Mouse (Mus musculus): ENCODE measurements around the gene Asah2.

The Asah2 gene

DNA sequence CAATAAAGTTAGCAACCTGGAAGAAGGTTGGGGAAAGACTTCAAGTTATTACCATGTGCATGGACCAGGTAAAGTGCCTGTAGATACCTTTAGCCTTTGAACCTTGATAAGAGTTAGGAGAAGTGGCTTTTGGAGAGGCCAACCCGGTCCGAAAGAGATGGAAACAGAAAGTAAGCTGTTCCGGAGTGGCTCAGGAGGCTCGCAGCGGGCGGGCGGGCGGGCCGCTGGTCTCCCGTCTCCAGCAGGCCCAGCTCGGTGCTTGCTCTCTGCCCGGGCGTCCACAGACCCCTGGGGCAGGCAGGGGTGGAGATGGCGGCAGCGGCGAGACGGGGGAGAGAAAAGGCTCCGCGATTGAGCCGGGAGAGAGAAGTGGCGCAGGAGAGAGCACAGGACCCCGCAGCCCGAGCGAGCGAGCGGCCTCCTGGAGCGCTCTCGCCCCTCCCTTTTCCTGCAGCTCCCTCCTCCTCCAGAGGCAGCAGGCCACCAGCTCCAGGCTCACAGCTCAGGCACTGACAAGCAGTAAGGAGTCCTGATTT, at the start of gene Asah2:
Gene Asah2 (minus strand): TSS at position 441 of the 536 bp plus-strand sequence.
- ChIA-PET CTCF (interaction anchor here in 2 of 4 experiments (0.5 to 1.3 kb wide), 3 partner anchors 20 to 122 kb away, joined by 3 to 11 read pairs (median 4); no protein-coding TSS in a partner anchor), POLR2A (interaction anchor here in 2 of 4 experiments (0.6 to 0.8 kb wide), 2 partner anchors 31 to 47 kb away, joined by 3 read pairs; no protein-coding TSS in a partner anchor)

GRCm38 (mm10) chr19:32157045-32157444, 49.0 kb upstream of the Asah2 start:
- ChIA-PET POLR2A (interaction anchor here in 2 of 4 experiments (1.1 to 2.0 kb wide), 4 partner anchors 10 to 14 kb away, joined by 3 to 9 read pairs (median 4); no protein-coding TSS in a partner anchor), CTCF (interaction anchor here in 1 of 4 experiments (1.1 kb wide), 1 partner anchor 13 kb away, joined by 6 read pairs; no protein-coding TSS in a partner anchor)

GRCm38 (mm10) chr19:32152529-32152928, 44.5 kb upstream of the Asah2 start:
- ChIA-PET CTCF (interaction anchor here in 3 of 4 experiments (0.6 to 1.4 kb wide), 5 partner anchors 9 to 255 kb away, joined by 3 to 4 read pairs (median 3); no protein-coding TSS in a partner anchor), POLR2A (interaction anchor here in 1 of 4 experiments (1.1 kb wide), 1 partner anchor 10 kb away, joined by 3 read pairs; no protein-coding TSS in a partner anchor)

GRCm38 (mm10) chr19:32148710-32149109, 40.7 kb upstream of the Asah2 start:
- ChIA-PET POLR2A (interaction anchor here in 1 of 4 experiments (1.4 kb wide), 1 partner anchor 62 kb away, joined by 5 read pairs; no protein-coding TSS in a partner anchor), CTCF (no interaction called here)

DNA sequence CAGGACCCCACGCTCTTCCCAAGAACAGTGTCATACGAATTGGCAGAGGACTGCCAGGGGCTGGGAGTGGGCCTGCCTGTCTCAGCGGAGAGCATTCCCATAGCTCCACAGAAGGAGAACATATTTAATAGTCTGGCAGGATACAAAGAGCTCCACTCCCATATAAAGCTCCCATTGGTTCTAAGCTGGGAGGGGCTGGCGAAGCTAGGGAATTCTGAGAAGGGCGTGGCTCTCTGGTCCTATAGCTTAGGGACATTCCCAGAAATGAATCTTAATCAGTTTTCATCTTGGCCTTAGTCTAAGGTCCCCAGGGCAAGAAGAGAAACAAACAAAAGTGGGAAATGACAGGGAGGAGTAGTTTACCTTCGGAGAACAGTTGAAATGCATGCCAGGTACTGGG, 34.4 kb upstream of the Asah2 start:
- CTCF ChIA-PET = interaction anchor here in 2 of 4 experiments (0.5 to 1.5 kb wide), 4 partner anchors 15 to 178 kb away, joined by 3 to 15 read pairs (median 5); no protein-coding TSS in a partner anchor

DNA sequence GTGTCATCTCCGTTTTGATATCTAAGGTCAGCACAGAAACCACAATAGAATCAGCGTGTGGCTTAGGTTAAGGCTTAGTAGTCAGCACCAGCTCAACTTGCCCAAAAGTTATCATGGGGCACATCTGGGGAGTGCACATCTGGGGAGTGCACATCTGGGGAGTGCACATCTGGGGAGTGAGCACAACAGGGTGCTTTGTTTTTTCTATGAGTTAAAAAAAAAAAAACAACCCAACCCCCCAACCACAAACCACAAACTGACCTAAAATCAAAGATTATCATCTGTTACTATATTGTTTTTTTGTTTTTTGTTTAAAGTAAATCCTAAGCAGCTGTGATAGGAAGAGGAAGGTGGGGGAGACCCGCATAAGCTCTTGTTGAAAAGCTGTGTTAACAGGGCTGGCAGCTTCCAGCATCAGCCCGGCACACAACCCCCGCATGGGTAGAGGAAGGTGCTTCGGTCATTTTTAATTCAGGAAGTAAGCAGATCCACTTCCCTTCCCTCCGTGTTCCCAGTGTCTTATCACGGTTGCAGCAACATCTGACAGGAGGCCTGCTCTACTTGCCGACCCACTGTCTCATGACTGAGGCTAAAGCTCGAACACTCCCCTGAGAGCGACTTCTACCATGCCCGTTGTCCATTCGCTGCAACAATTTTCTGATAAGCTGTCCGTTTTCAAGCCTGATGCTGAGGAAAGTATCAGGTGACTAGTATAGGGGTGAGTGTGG, 30.5 kb upstream of the Asah2 start:
- POLR2A ChIA-PET = interaction anchor here in 3 of 4 experiments (0.9 to 1.2 kb wide), 6 partner anchors 7 to 183 kb away, joined by 3 to 5 read pairs (median 4); partner anchors contain the start of gene Asah2 (in 1 of the 3)
- CTCF ChIA-PET = no interaction called here

More for the DNA sequence above, 34.4 kb upstream of the Asah2 start:
- POLR2A ChIA-PET = interaction anchor here in 3 of 4 experiments (0.6 to 1.3 kb wide), 6 partner anchors 10 to 246 kb away, joined by 3 to 4 read pairs (median 4); partner anchors contain the start of gene Sgms1 (in 1 of the 3)

- ChIA-PET CTCF (no interaction called here), POLR2A (interaction anchor here in 2 of 4 experiments (0.6 to 1.2 kb wide), 4 partner anchors 18 to 183 kb away, joined by 3 to 7 read pairs (median 3); partner anchors contain the start of gene Asah2 (in 1 of the 2))
Observed at GRCm38 (mm10) chr19:32137904-32138303, 29.9 kb upstream of the Asah2 start.

DNA sequence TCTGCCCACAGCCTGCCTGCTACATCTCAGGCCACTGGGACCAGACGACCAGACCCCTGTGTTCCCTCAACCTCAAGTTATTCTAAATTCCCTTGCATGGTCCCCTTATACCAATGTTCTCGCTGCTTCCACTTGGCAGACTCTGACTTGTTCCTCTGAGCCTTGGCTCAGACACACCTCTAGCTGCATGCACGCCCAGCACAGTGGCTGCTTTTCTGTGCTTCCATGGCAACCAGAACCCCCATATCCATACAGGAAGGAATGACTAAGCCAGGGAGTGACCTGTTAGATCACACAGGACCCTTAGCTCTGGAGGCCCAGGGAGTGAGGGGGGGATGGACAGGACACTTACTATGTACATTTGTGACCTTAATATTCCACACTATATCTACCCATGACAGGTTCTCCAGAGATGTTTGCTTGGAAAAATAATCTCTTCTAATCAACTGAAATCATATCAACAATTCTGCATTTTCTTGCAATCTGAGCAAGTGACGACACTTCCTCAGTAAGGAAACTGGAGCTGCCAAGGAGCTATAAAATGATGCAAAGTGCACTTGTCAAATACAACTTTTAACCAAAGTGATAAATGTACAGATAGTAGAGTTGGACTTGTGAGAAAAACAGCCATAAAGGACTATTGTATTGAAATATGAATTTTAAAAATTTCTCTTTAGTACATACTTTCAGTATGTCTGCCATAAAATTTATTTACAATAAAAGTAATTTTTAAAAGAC, 29.0 kb upstream of the Asah2 start:
- ChIA-PET POLR2A (interaction anchor here in 2 of 4 experiments (0.6 to 1.9 kb wide), 5 partner anchors 9 to 183 kb away, joined by 3 to 7 read pairs (median 3); no protein-coding TSS in a partner anchor), CTCF (no interaction called here)

DNA sequence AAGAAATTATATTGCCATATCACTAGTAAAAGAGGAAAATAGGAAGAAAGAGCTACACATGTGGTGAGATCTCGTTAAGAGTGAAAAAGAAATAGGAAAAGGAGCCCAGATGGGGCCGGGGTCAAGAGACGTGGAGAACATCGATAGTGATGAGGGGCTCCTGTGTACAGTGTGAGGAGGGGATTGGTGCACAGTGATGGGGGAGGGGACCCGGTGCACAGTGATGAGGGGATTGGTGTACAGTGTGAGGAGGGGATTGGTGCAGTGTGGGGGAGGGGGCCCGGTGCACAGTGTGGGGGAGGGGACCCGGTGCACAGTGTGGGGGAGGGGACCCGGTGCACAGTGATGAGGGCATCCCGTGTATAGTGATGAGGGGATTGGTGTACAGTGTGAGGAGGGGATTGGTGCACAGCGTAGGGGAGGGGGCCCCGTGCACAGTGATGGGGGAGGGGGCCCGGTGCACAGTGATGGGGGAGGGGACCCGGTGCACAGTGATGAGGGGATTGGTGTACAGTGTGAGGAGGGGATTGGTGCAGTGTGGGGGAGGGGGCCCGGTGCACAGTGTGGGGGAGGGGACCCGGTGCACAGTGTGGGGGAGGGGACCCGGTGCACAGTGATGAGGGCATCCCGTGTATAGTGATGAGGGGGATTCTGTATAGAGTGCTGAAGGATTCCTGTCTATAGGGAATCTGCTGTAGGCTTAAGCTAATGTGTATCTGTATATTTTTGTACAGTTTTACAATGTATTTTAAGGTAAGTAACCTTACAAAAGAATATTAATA, 23.9 kb upstream of the Asah2 start:
- ChIA-PET CTCF (interaction anchor here in 1 of 4 experiments (0.6 kb wide), 1 partner anchor 38 kb away, joined by 6 read pairs; no protein-coding TSS in a partner anchor), POLR2A (interaction anchor here in 3 of 4 experiments (0.6 to 1.4 kb wide), 4 partner anchors 7 to 445 kb away, joined by 3 to 5 read pairs (median 4); no protein-coding TSS in a partner anchor)

- CTCF ChIA-PET = interaction anchor here in 1 of 4 experiments (0.7 kb wide), 2 partner anchors 82 to 99 kb away, joined by 3 to 7 read pairs; no protein-coding TSS in a partner anchor
Observed at GRCm38 (mm10) chr19:32129281-32129680, 21.3 kb upstream of the Asah2 start.

GRCm38 (mm10) chr19:32127180-32127850, 19.3 kb upstream of the Asah2 start:
- POLR2A ChIA-PET = interaction anchor here in 2 of 4 experiments (0.8 to 2.2 kb wide), 3 partner anchors 9 to 193 kb away, joined by 3 to 7 read pairs (median 3); no protein-coding TSS in a partner anchor
- CTCF ChIA-PET = interaction anchor here in 3 of 4 experiments (0.5 to 2.2 kb wide), 6 partner anchors 15 to 275 kb away, joined by 3 to 9 read pairs (median 5); partner anchors contain the start of gene Asah2 (in 1 of the 3)

More at GRCm38 (mm10) chr19:32129281-32129680, 21.3 kb upstream of the Asah2 start:
- POLR2A ChIA-PET = interaction anchor here in 1 of 4 experiments (1.0 to 2.2 kb wide), 4 partner anchors 10 to 260 kb away, joined by 3 to 7 read pairs (median 4); partner anchors contain the start of gene Sgms1

GRCm38 (mm10) chr19:32124155-32124554, 16.1 kb upstream of the Asah2 start:
- ChIA-PET POLR2A (no interaction called here), CTCF (interaction anchor here in 1 of 4 experiments (0.8 kb wide), 1 partner anchor 30 kb away, joined by 3 read pairs; no protein-coding TSS in a partner anchor)

- CTCF ChIA-PET = no interaction called here
- POLR2A ChIA-PET = no interaction called here
Observed at GRCm38 (mm10) chr19:32123196-32123595, 15.2 kb upstream of the Asah2 start.

GRCm38 (mm10) chr19:32120798-32121197, 12.8 kb upstream of the Asah2 start:
- ChIA-PET POLR2A (no interaction called here), CTCF (no interaction called here)

DNA sequence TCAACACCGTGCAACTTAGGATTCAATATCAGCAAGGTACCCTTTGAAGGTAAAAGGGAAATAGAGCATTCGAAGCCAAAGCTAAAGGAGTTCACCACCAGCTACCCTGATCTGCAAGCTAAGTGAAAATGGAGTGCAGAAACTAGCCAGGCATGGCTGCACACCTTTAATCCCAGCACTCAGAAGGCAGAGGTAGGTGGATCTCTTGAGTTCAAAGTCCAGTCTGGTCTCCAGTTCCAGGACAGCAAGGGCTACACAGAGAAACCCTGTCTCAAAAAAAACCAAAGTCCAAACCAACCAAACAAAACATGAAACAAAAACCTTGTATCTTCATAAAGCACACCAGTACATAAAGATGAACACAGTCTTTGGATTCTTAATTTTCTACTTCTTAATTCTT, 11.7 kb upstream of the Asah2 start:
- ChIA-PET POLR2A (interaction anchor here in 1 of 4 experiments (0.7 to 1.4 kb wide), 2 partner anchors 12 to 19 kb away, joined by 3 to 4 read pairs; no protein-coding TSS in a partner anchor), CTCF (no interaction called here)

GRCm38 (mm10) chr19:32118496-32118895, 10.5 kb upstream of the Asah2 start:
- ChIA-PET CTCF (no interaction called here), POLR2A (no interaction called here)
